Mouse (Mus musculus) midbrain, embryonic 16.5 days (tissue): ENCODE data around the gene Fam166a. TPM values are rescaled to one million over a fixed set of nuclear protein-coding genes. Genes with fewer than 3 reads are reported as not detected.

Experiments used
- ATAC-seq: fragments of 200-750 bp; cut with Nextera tagmentation; 2 replicates; pipeline ENCODE4 v1.8.0; 2017; ENCODE audit warnings: moderate TSS enrichment
- H3K27ac ChIP-seq: fragments of 300-500 bp; sonication (generic); 2 replicates; pipeline ENCODE4 v1.5.1; 2014; ENCODE audit warnings: mild to moderate bottlenecking, low read length, mixed read lengths
- H3K27me3 ChIP-seq: fragments of 300-500 bp; sonication (generic); 2 replicates; pipeline ENCODE4 v1.6.1; 2014; ENCODE audit warnings: low read depth, low read length, mixed read lengths; ENCODE audit not compliant: control insufficient read depth, insufficient read depth
- H3K36me3 ChIP-seq: fragments of 300-500 bp; sonication (generic); 2 replicates; pipeline ENCODE4 v1.6.1; 2014; ENCODE audit warnings: mild to moderate bottlenecking, low read length, moderate library complexity, mixed read lengths; ENCODE audit not compliant: control insufficient read depth, insufficient read depth
- H3K4me1 ChIP-seq: fragments of 300-500 bp; sonication (generic); 2 replicates; pipeline ENCODE4 v1.6.1; 2014; ENCODE audit warnings: mild to moderate bottlenecking, low read length, mixed read lengths; ENCODE audit not compliant: control insufficient read depth, insufficient read depth
- H3K4me2 ChIP-seq: fragments of 300-500 bp; sonication (generic); 2 replicates; pipeline ENCODE4 v1.6.1; 2014; ENCODE audit warnings: mild to moderate bottlenecking, low read length, mixed read lengths
- H3K4me3 ChIP-seq: fragments of 300-500 bp; sonication (generic); 2 replicates; pipeline ENCODE4 v1.5.1; 2014; ENCODE audit warnings: low read depth, mild to moderate bottlenecking, low read length, moderate library complexity, mixed read lengths
- H3K9ac ChIP-seq: fragments of 300-500 bp; sonication (generic); 2 replicates; pipeline ENCODE4 v1.6.1; 2014; ENCODE audit warnings: low read depth, low read length, mixed read lengths
- H3K9me3 ChIP-seq: fragments of 300-500 bp; sonication (generic); replicated peaks from 2 replicates; pipeline ENCODE4 v1.6.1; 2014; ENCODE audit warnings: mild to moderate bottlenecking, low read length, mixed read lengths; ENCODE audit not compliant: control insufficient read depth, poor library complexity, severe bottlenecking
- WGBS: fragments of 180-500 bp; shearing (Covaris S2); extraction: QIAGEN DNeasy Blood & Tissue Kit; methylation state at CpG from one replicate; pipeline ENCODE4 v1.1.7; 2014; 5-methylcytosine and 5-hydroxymethylcytosine counted together
- polyA plus RNA-seq: library from polyadenylated mRNA; unstranded; fragments of >200 nt; fragmentation: Nextera tagmentation; extraction: Ambion mirVana; gene quantifications from 2 replicates; pipeline ENCODE4 v1.2.1, GENCODE M21; 2015

The Fam166a gene
- polyA plus RNA-seq, 1 experiment from 2014 or later, result 0.43 TPM

- ATAC-seq, result no peak
- H3K4me3 ChIP-seq, result no peak overlapping the region
- H3K27ac ChIP-seq, result no peak overlapping the region
- 0 out of 2 replicates have a peak, but pooled peaks cover under 1% of the 10 kb centered on the region for H3K36me3 ChIP-seq
- 85% methylated on average over 17 of the region's 17 CpGs for WGBS
- no peak overlapping the region for H3K9ac ChIP-seq
- no peaks in the 10 kb centered on the region; the same call in 1 of the 2 replicates for H3K4me1 ChIP-seq
- H3K27me3 ChIP-seq, result peaks cover 21% of the 10 kb centered on the region
- no peak overlapping the region for H3K4me2 ChIP-seq
- no peaks in the 10 kb centered on the region for H3K9me3 ChIP-seq
Observed at GRCm38 (mm10) chr2:25194486-25195171, 23.9 kb upstream of the Fam166a start.

- no peak for ATAC-seq
- H3K36me3 ChIP-seq, result peaks cover 9% of the 10 kb centered on the region; the same call in 1 of the 2 replicates
- no peak overlapping the region for H3K4me3 ChIP-seq
- no peak overlapping the region for H3K9ac ChIP-seq
- 23% methylated on average over 55 of the region's 55 CpGs for WGBS
- H3K27ac ChIP-seq, result no peak overlapping the region
- H3K4me2 ChIP-seq, result no peak overlapping the region
- H3K9me3 ChIP-seq, result no peaks in the 10 kb centered on the region
- H3K4me1 ChIP-seq, result no peaks in the 10 kb centered on the region; the same call in 1 of the 2 replicates
- H3K27me3 ChIP-seq, result peaks cover 21% of the 10 kb centered on the region
Observed at GRCm38 (mm10) chr2:25195211-25196156, 23.1 kb upstream of the Fam166a start.

GRCm38 (mm10) chr2:25196172-25196954 is 22.2 kb upstream of the Fam166a start, which contains the start of gene Tor4a:
Gene Tor4a (minus strand): TSS chr2:25196886.
- WGBS, result 11% methylated on average over 8 of the region's 8 CpGs
- Histone ChIP-seq H3K4me3 (no peak within 1 kb of the TSS), H3K36me3 (peaks cover 17% of the 10 kb centered on the region), H3K27ac (no peak within 1 kb of the TSS), H3K4me1 (no peaks in the 10 kb centered on the region; the same call in 1 of the 2 replicates), H3K27me3 (peaks cover 21% of the 10 kb centered on the region), H3K9me3 (no peaks in the 10 kb centered on the region), H3K9ac (no peak within 1 kb of the TSS), H3K4me2 (no peak within 1 kb of the TSS)
- no peak for ATAC-seq

GRCm38 (mm10) chr2:25197191-25197590 is 21.4 kb upstream of the Fam166a start:
- Histone ChIP-seq H3K4me3 (no peak overlapping the region), H3K27ac (no peak overlapping the region), H3K27me3 (peaks cover 21% of the 10 kb centered on the region), H3K9me3 (no peaks in the 10 kb centered on the region), H3K36me3 (peaks cover 17% of the 10 kb centered on the region), H3K9ac (no peak overlapping the region), H3K4me2 (no peak overlapping the region), H3K4me1 (no peaks in the 10 kb centered on the region; the same call in 1 of the 2 replicates)
- no peak for ATAC-seq
- WGBS, result 19% methylated on average over 2 of the region's 2 CpGs

GRCm38 (mm10) chr2:25197946-25198345 is 20.6 kb upstream of the Fam166a start:
- peaks cover 22% of the 10 kb centered on the region for H3K36me3 ChIP-seq
- ATAC-seq, result no peak

GRCm38 (mm10) chr2:25200631-25201030 is 17.9 kb upstream of the Fam166a start:
- H3K9me3 ChIP-seq, result no peaks in the 10 kb centered on the region
- no peak overlapping the region for H3K9ac ChIP-seq
- H3K4me1 ChIP-seq, result no peaks in the 10 kb centered on the region
- ATAC-seq, result no peak
- H3K36me3 ChIP-seq, result peaks cover 31% of the 10 kb centered on the region
- H3K4me2 ChIP-seq, result no peak overlapping the region
- no peak overlapping the region for H3K4me3 ChIP-seq
- WGBS, result 93% methylated on average over 2 of the region's 2 CpGs
- H3K27me3 ChIP-seq, result peaks cover 13% of the 10 kb centered on the region
- no peak overlapping the region for H3K27ac ChIP-seq

More at GRCm38 (mm10) chr2:25197946-25198345, 20.6 kb upstream of the Fam166a start:
- H3K9me3 ChIP-seq, result no peaks in the 10 kb centered on the region
- H3K4me2 ChIP-seq, result no peak overlapping the region
- H3K4me3 ChIP-seq, result no peak overlapping the region
- no peak overlapping the region for H3K27ac ChIP-seq
- H3K4me1 ChIP-seq, result no peaks in the 10 kb centered on the region; the same call in 1 of the 2 replicates
- no peak overlapping the region for H3K9ac ChIP-seq
- H3K27me3 ChIP-seq, result peaks cover 21% of the 10 kb centered on the region

- no peaks in the 10 kb centered on the region for H3K27me3 ChIP-seq
- 61% methylated on average over 4 of the region's 4 CpGs for WGBS
- H3K4me2 ChIP-seq, result no peak overlapping the region
- no peak overlapping the region for H3K27ac ChIP-seq
- H3K36me3 ChIP-seq, result peaks cover 31% of the 10 kb centered on the region
- no peak overlapping the region for H3K4me3 ChIP-seq
- peaks cover 13% of the 10 kb centered on the region; the same call in 1 of the 2 replicates for H3K4me1 ChIP-seq
- no peaks in the 10 kb centered on the region for H3K9me3 ChIP-seq
- H3K9ac ChIP-seq, result no peak overlapping the region
- no peak for ATAC-seq
Observed at GRCm38 (mm10) chr2:25203631-25204214, 14.8 kb upstream of the Fam166a start.

- Histone ChIP-seq H3K9ac (no peak overlapping the region), H3K4me2 (no peak overlapping the region), H3K9me3 (no peaks in the 10 kb centered on the region), H3K4me1 (peaks cover 34% of the 10 kb centered on the region), H3K27ac (no peak overlapping the region), H3K4me3 (no peak overlapping the region), H3K27me3 (no peaks in the 10 kb centered on the region), H3K36me3 (peaks cover 12% of the 10 kb centered on the region)
- no peak for ATAC-seq
- 88% methylated on average over 1 of the region's 1 CpGs for WGBS
Observed at GRCm38 (mm10) chr2:25207593-25207992, 11.0 kb upstream of the Fam166a start.
